Mouse (Mus musculus) E14TG2a.4 (cell line): Measurements from ENCODE around the gene Pcbp3.

Source experiments
- H3K27me3 ChIP-seq: 2 replicates; pipeline ENCODE4 v1.6.1; 2014; ENCODE audit warnings: low read length, control low read depth; ENCODE audit not compliant: insufficient read depth
- H3K36me3 ChIP-seq: 2 replicates; pipeline ENCODE4 v1.6.1; 2014; ENCODE audit warnings: low read length, control low read depth; ENCODE audit not compliant: insufficient read depth
- H3K4me1 ChIP-seq: replicated peaks from 2 replicates; pipeline ENCODE4 v1.6.1; 2014; ENCODE audit warnings: low read depth, low read length, control low read depth
- H3K4me3 ChIP-seq: replicated peaks from 2 replicates; pipeline ENCODE4 v1.5.1; 2014; ENCODE audit warnings: mild to moderate bottlenecking, low read length
- H3K9me3 ChIP-seq: 2 replicates; pipeline ENCODE4 v1.6.1; 2014; ENCODE audit warnings: low read length, control low read depth
- CTCF ChIP-seq: conservative IDR thresholded peaks from 2 replicates; pipeline ENCODE4 v1.5.1; 2014; ENCODE audit warnings: low read length
- NANOG ChIP-seq: IDR thresholded peaks from 2 replicates; pipeline ENCODE4 v1.6.1; 2014; ENCODE audit warnings: borderline replicate concordance, low read length, mixed read lengths
- POU5F1 ChIP-seq: IDR thresholded peaks from 2 replicates; pipeline ENCODE4 v1.6.1; 2014; ENCODE audit warnings: low read length, borderline replicate concordance

Gene Pcbp3

DNA sequence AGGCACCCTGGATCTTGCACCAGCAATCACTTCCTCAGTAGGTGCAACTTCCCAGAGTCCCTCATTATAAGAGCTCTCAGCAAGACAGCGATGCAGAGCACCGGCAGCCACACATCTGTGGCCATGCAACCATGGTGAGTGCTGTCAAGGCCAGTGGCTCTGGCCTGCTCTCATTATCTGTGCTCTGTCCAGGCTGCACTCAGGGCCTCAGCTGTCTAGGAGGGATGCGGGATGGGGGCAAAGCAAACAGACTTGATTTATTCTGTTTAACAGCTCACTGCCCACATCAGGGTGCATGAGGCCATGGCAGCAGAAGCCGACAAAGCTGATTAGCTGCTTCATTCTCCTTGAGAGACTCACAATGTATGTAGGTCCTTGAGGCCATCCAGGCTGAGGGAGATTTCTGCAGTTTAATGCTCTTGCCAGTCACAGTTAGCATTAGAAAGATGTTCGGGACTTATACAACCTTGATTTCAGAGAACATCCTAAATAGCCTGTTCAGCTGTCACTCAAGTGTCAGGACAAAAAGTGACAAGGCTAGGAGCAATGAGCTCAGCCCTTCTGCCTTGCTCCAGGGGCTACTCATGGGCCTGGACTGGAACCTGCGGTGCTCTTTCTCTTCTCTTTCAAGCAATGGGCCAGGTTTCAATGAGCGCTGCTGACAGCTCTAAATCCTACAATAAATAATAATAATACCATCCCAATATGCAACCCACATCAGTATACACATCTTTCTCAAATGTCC is 151.6 kb downstream of the Pcbp3 start:
- Histone ChIP-seq H3K9me3 (no peaks in the 10 kb centered on the region), H3K27me3 (no peaks in the 10 kb centered on the region), H3K4me3 (no peak overlapping the region), H3K36me3 (no peaks in the 10 kb centered on the region), H3K4me1 (peaks cover 7% of the 10 kb centered on the region)
- no peak for TF ChIP-seq POU5F1
- no peak for TF ChIP-seq NANOG
- no peak for TF ChIP-seq CTCF

DNA sequence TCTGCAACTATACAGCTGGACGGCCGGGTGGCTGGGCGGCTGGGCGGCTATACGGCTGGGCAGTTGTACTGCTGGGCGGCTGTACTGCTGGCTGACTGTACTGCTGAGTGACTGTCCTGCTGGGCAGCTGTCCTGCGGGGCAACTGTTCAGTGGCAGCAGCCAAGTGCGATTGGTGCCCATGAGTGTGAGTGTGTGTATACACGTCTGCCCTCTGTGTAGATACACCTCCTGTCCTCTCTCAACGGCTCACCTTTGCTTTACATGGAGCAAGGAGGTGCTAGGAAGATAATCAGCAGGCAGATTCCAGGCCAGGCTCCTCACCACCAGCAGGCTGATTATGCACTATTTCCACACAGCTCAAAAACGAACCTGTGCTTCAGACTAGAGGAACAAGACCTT is 152.2 kb downstream of the Pcbp3 start:
- no peaks in the 10 kb centered on the region for H3K36me3 ChIP-seq
- no peak for TF ChIP-seq NANOG
- TF ChIP-seq POU5F1, result no peak
- TF ChIP-seq CTCF, result no peak
- H3K4me3 ChIP-seq, result no peak overlapping the region
- H3K27me3 ChIP-seq, result no peaks in the 10 kb centered on the region
- H3K9me3 ChIP-seq, result no peaks in the 10 kb centered on the region
- 0 out of 2 replicates have a peak, but pooled peaks cover under 1% of the 10 kb centered on the region for H3K4me1 ChIP-seq

DNA sequence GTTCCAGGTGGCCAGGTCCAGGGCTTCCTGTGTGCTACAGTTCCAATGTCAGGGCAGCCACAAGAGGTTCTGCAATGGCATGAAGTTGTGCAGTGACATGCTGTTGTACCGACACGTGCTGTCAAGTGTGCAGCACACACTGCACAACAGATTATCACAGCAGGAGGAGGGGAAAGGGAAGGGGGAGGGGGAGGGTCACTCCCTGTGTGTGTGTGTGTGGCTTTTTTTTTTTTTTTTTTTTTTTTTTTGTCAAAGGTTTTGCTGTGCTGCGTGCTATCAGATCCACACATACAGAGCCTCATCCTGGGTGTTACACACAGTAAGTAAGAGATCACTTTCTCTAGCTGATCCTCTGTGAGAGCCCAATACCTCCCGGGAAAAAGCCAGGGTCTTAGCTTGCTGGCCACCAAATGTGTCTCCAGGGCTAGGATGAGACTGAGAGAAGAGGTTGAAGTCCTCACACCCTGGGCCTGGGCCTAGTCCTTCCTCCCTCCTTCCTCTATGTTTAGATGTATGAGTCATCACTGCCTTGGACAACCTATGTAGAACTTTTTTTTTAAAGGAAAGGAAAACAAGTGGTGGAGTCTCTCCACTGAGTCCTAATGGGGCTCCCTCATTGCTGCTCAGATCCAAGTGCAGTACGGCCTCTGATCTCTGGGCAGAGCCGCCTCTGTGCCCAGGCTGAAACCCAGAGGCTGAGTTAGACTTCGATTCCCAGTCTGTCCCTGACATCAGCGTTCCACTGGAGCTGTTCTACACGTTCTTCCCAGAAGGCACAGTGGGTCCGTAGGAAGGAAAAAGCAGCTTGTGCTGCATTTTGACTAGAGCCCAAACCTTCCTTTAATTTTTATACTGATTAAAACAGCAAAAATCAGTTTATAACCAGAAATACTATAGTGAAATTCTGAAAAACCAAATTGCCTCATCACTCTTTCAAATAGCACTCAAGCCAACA is 153.0 kb downstream of the Pcbp3 start:
- H3K27me3 ChIP-seq, result no peaks in the 10 kb centered on the region
- no peaks in the 10 kb centered on the region for H3K9me3 ChIP-seq
- H3K4me1 ChIP-seq, result no peaks in the 10 kb centered on the region
- no peaks in the 10 kb centered on the region for H3K36me3 ChIP-seq
- TF ChIP-seq CTCF (no peak), POU5F1 (no peak), NANOG (no peak)
- H3K4me3 ChIP-seq, result no peak overlapping the region

DNA sequence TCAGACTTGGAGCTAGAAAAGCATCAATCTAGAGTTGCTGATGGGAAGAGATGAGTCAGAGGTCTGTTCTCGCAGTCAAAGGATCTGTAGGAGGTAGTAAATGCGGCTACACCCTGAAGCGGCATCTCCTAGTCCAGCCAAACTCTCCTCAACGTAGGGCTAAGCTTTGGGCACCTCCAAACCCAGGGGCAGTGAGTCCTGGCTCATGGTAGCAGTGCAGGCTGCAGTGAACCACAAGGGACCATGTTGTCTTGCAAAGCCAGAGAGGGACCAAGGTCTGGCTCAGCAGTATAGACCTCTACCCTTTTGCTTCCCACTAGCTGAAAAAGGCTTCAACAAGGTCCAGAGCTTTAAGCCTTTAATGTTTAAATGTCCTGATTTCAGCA is 159.2 kb downstream of the Pcbp3 start:
- Histone ChIP-seq H3K4me1 (no peaks in the 10 kb centered on the region), H3K4me3 (no peak overlapping the region), H3K27me3 (no peaks in the 10 kb centered on the region), H3K9me3 (no peaks in the 10 kb centered on the region), H3K36me3 (peaks cover 16% of the 10 kb centered on the region)
- TF ChIP-seq POU5F1, result no peak
- TF ChIP-seq NANOG, result no peak
- TF ChIP-seq CTCF, result no peak

DNA sequence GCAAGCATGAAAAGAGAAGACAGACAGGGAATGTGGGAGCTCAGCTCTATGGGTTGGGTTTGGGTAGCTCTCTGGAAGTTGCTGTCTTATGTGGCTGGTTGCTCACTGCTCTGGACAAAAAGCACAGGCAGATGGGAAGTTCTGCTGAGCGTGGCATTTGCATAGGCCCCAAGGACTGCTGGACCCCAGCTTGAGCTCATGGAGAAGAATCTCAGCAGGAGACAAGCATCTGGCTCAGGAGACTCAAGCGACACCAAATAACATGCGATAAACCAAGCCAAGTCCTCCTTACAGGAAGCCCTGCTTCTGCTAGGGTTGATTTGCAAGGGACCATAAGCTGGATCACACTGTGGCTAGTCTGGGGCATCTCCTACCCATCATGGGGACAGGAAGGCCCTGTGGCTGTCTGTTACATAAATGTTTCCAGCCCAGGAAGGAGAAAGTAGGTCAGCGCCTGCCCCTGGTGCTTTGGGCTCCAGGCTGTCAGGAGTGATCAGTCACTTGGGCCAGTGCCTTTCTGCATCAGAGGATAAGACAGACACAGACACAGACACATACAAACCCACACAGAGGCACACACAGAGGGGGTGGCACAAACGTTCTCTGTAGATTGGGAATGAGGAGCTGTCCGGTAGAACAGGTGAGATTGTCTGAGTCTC is 159.7 kb downstream of the Pcbp3 start:
- Histone ChIP-seq H3K36me3 (peaks cover 19% of the 10 kb centered on the region), H3K27me3 (no peaks in the 10 kb centered on the region)

DNA sequence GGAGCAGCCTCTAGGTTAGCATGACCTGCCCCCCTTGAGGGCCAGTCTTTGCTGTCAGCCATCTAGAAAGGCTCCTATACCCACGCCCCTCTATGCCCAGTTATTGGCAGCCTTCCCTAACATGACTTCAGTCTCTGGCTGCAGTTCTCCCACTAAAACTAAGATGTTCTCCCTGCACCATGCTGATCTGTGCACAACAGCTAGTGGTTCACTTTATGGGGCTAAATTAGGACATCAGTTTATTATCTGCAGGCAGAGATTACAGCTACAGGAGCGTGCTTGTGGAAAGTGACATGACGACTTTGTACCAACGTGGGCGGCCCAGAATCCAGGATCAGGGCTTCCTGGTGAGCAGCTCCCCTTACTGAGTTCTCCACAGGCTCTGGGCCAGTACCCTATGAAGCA is 160.4 kb downstream of the Pcbp3 start:
- no peaks in the 10 kb centered on the region for H3K27me3 ChIP-seq
- H3K36me3 ChIP-seq, result peaks cover 24% of the 10 kb centered on the region
- TF ChIP-seq POU5F1 (no peak), CTCF (no peak), NANOG (no peak)
- no peak overlapping the region for H3K4me3 ChIP-seq
- H3K4me1 ChIP-seq, result no peaks in the 10 kb centered on the region
- no peaks in the 10 kb centered on the region for H3K9me3 ChIP-seq

More for the DNA sequence above, 159.7 kb downstream of the Pcbp3 start:
- Histone ChIP-seq H3K4me1 (no peaks in the 10 kb centered on the region), H3K9me3 (no peaks in the 10 kb centered on the region), H3K4me3 (no peak overlapping the region)
- TF ChIP-seq NANOG, result no peak
- no peak for TF ChIP-seq POU5F1
- TF ChIP-seq CTCF, result no peak

DNA sequence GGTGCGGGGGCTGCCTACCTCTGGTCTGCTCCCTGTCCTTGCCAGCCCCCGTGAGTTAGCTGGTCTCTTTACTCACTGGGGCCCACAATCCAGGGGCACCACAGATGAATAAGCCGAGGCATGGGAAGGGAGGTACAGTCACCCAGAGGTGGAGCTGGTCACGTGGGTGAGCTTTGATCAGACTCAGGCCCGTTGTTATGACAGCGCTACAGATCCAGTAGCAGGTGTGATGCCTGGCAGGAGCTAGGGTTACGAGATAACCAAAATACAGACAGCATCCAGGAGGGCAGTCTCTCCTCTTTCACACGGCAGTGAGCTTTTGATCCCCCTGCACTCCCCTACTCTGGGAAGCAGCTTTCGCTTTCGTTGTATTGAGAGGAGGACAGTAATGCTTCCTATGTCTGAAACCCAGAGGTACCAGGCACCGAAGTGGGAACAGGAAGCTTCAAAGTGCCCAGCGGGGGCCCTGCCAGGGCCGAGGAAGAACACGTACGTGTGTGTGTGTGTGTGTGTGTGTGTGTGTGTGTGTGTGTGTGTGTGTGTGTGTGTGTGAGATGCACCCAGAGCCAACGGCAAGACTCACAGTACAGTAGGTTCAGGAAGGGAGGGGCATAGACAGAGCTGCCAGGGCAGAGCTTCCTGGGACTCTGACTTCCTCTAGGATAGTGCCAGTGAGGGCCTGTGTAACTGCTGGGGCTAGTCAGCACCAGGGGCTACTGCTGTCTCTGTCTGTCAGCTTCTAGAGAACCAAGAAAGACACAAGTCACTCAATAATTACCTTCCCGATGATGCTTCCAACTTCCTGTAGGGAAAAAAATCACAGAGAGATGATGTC is 162.7 kb downstream of the Pcbp3 start:
- no peak for TF ChIP-seq CTCF
- no peak for TF ChIP-seq POU5F1
- TF ChIP-seq NANOG, result no peak
- H3K27me3 ChIP-seq, result no peaks in the 10 kb centered on the region

More for the DNA sequence above, 162.7 kb downstream of the Pcbp3 start:
- no peak overlapping the region for H3K4me3 ChIP-seq
- H3K4me1 ChIP-seq, result no peaks in the 10 kb centered on the region
- H3K36me3 ChIP-seq, result peaks cover 24% of the 10 kb centered on the region
- H3K9me3 ChIP-seq, result no peaks in the 10 kb centered on the region
